Mouse (Mus musculus) neutrophil, adult 59 days (primary cell): Measurements from ENCODE around the gene C8g. TPM values are rescaled to one million over a fixed set of nuclear protein-coding genes. Genes with fewer than 3 reads are reported as not detected.

Experiments used
- total RNA-seq, 2 experiments: library from RNA; stranded (reverse); gene quantifications; 1 replicate in 1 of 2; 2 replicates in 1 of 2; pipeline ENCODE4 v1.2.4; 2023

C8g gene
- under 1 TPM; 0.44 to 0.64 TPM for total RNA-seq

DNA sequence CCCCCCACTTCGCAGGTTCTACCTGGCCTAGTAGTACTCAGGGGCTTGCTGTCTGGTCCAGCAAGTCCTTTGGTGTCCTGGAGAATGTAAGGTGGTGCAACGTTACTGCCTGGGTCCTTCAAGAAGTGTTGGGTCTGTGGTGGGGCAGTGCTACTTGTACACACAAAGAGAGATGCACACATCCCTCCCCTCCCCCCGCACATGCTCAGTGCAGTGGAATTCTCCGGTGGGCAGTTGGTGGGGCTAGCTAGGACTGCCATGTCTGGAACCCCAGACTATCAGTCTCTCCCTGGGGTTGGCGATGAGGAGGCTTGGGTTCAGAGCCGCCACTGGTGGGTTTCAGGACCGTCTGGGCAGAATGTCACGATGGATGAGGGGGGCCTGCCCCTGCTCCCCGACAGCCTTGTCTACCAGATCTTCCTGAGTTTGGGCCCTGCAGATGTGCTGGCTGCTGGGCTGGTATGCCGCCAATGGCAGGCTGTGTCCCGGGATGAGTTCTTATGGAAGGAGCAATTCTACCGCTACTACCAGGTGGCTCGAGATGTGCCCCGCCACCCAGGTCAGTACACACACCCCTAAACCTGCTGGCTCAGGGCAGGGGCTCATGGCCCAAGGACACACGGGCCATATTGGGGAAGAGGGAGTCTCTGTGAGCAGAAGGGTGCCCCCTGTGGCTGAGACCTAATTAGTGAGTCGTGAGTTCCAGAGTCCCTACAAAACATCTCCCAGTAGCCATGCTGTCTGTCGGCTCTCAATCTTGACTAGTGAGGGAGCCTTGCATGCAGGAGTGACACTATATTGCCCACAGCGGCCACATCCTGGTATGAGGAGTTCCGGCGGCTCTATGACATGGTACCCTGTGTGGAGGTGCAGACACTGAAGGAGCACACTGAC, at the start of gene C8g:
Gene C8g, minus strand, starts transcription at position 127 of the 894 bp plus-strand sequence.

GRCm38 (mm10) chr2:25546811-25547491, 45.4 kb upstream of the C8g start, which contains the start of gene Traf2:
Gene Traf2, minus strand, starts transcription at chr2:25546940.

GRCm38 (mm10) chr2:25500576-25501405, 728 bp downstream of the C8g start, which contains the start of gene Fbxw5:
Gene Fbxw5, plus strand, starts transcription at chr2:25500750.

GRCm38 (mm10) chr2:25493476-25493961, 8.0 kb downstream of the C8g start, which contains the start of gene Lcn12:
Gene Lcn12, minus strand, starts transcription at chr2:25493911.

GRCm38 (mm10) chr2:25469969-25470368, 31.6 kb downstream of the C8g start, which contains the start of gene Ptgds:
Gene Ptgds, minus strand, starts transcription at chr2:25470046.

DNA sequence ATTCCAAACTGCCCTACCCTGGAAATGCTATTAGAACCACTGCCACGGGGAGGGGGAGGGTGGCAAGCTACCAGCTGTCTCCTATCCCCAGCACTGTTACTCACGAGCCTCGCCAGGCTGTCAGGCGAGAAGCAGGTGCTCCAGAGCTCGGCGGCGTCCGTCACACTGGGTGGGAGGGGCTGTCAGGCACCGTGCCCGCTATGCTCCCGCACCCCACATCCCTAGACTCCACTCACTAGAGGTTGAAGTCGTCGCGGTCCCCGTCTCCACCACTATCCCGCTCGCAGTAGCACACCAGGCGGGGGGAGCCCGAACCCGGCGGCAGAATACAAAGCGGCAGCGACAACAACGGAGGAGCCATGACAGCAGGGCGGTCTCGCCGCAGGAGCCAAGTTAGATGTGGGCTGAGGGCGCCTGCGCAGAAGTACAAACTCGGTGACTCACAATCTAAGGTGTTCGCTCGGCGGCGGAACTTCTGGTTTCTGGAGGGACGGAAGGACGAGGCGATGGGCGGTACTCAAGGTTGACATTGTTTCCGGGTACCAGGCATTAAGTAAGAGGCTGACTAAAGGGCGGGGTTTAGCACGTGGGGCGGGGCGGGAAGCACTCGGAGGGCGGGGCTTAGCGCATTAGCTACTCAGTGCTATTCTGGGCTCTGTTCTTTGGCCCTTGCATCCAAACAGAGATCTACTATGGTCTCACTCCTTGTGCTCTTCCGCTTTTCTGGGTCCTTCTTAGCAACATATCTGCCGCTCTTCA, 40.8 kb downstream of the C8g start, which contains the start of gene Paxx:
Gene Paxx, minus strand, starts transcription at position 544 of the 759 bp plus-strand sequence.

DNA sequence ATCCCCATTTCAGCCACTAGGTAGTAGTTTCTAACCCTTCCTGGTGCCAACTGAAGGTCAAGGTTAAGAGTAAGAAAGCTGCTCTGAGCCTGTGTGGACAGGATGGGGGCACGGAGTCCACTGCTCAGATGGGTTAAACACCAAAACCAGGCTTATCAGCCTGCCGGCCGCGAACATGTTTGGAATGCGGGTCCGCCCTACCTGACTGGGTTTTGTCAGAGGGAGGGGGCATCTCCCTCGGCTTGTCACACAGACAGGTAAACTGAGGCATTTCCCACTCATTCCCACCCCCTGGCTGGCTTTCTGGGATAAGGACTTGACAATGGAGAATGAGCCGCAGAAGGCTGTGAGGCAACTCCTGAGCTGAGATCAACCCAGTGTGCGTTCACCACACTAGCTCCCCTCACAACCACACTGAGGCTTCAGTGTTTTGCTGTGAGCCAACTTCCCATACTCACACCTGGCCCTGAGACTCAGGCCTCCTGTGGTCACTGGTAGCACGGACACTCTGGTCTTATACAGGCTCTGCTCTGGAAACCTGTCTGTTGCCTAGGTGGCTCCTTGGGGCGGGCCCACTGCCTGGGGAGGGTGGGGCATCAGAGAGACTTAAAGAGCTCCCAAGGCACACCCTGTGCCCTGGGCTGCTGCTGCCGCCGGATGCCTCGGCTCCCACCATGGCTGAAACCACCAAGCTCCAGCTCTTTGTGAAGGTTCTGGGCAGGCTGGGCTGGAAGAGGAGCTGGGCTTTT, 45.1 kb downstream of the C8g start, which contains the start of gene Clic3:
Gene Clic3, plus strand, starts transcription at position 634 of the 749 bp plus-strand sequence.

Other genes with a start within 250 kb of the C8g start
- gene Tmem203, start 246.3 kb downstream of the C8g start, total RNA-seq = 10 to 100 TPM; 17.8 to 19.1 TPM
- gene Tprn, start 239.1 kb downstream of the C8g start, total RNA-seq = 10 to 100 TPM; 12.7 to 14.6 TPM
- gene Ssna1, start 229.3 kb downstream of the C8g start, total RNA-seq = 10 to 100 TPM; 60.4 to 61.5 TPM
- gene Anapc2, start 229.2 kb downstream of the C8g start, total RNA-seq = 10 to 100 TPM; 79.1 to 82.3 TPM
- not detected for gene Tmem210, start 213.6 kb downstream of the C8g start, total RNA-seq
- not detected for gene Lrrc26, start 211.8 kb downstream of the C8g start, total RNA-seq
- not detected for gene Grin1, start 182.5 kb downstream of the C8g start, total RNA-seq
- 10 to 100 TPM; 39.8 to 46.7 TPM for gene Man1b1, start 169.4 kb downstream of the C8g start, total RNA-seq
- gene Dpp7, start 145.4 kb downstream of the C8g start, total RNA-seq = 10 to 100 TPM; 11.1 to 21.8 TPM
- gene Uap1l1, start 136.0 kb downstream of the C8g start, total RNA-seq = 10 to 100 TPM; 30.5 to 36.8 TPM
- gene Sapcd2, start 129.4 kb downstream of the C8g start, total RNA-seq = 10 to 100 TPM in 1 of 2 experiments, 1 to 10 TPM in 1; 9.1 to 11.3 TPM
- not detected for gene Entpd2, start 105.8 kb downstream of the C8g start, total RNA-seq
- not detected for gene Npdc1, start 102.4 kb downstream of the C8g start, total RNA-seq
- gene Fut7, start 78.5 kb downstream of the C8g start, total RNA-seq = 10 to 100 TPM; 16.2 to 20.1 TPM
- gene Abca2, start 73.0 kb downstream of the C8g start, total RNA-seq = 10 to 100 TPM; 17.7 to 22.9 TPM
- gene Clic3, start 44.9 kb downstream of the C8g start, total RNA-seq = not detected
- gene Paxx, start 40.6 kb downstream of the C8g start, total RNA-seq = 10 to 100 TPM; 44.7 to 53.4 TPM
- gene Ptgds, start 31.7 kb downstream of the C8g start, total RNA-seq = not detected
- not detected for gene Lcn12, start 7.8 kb downstream of the C8g start, total RNA-seq
- 10 to 100 TPM; 26.8 to 28.7 TPM for gene Fbxw5, start 969 bp downstream of the C8g start, total RNA-seq
- gene Traf2, start 45.2 kb upstream of the C8g start, total RNA-seq = 10 to 100 TPM; 21.6 to 24.3 TPM
- gene Edf1, start 56.1 kb upstream of the C8g start, total RNA-seq = 10 to 100 TPM; 87.5 to 92.7 TPM
- under 1 TPM; 0.42 to 0.62 TPM for gene Mamdc4, start 73.1 kb upstream of the C8g start, total RNA-seq
- gene Phpt1, start 73.5 kb upstream of the C8g start, total RNA-seq = 1 to 10 TPM; 4.7 to 5.8 TPM
- gene Ajm1, start 80.0 kb upstream of the C8g start, total RNA-seq = not detected
- gene Rabl6, start 106.8 kb upstream of the C8g start, total RNA-seq = 10 to 100 TPM; 28.3 to 46.4 TPM
- gene Ccdc183, start 116.0 kb upstream of the C8g start, total RNA-seq = not detected
- 1 to 10 TPM; 3.5 to 4.4 TPM for gene Tmem141, start 120.3 kb upstream of the C8g start, total RNA-seq
- 1 to 10 TPM; 1.8 to 2.7 TPM for gene Fcna, start 126.3 kb upstream of the C8g start, total RNA-seq
- not detected for gene Lcn8, start 151.4 kb upstream of the C8g start, total RNA-seq
- gene Lcn5, start 156.2 kb upstream of the C8g start, total RNA-seq = not detected
- not detected for gene Lcn6, start 175.1 kb upstream of the C8g start, total RNA-seq
- not detected for gene Lcn10, start 181.0 kb upstream of the C8g start, total RNA-seq
- not detected for gene Obp2a, start 198.3 kb upstream of the C8g start, total RNA-seq
- 1 to 10 TPM; 4.0 to 6.7 TPM for gene Bmyc, start 205.0 kb upstream of the C8g start, total RNA-seq
- gene Obp2b, start 235.3 kb upstream of the C8g start, total RNA-seq = not detected